Mouse (Mus musculus) E14TG2a.4 (cell line): ENCODE measurements around the gene Actr3.
A peak's percentile ranks its signal among the peaks of the same experiment; 100 is the strongest.

Experiments used
- H3K27me3 ChIP-seq: 2 replicates; pipeline ENCODE4 v1.6.1; 2014; ENCODE audit warnings: low read length, control low read depth; ENCODE audit not compliant: insufficient read depth
- H3K36me3 ChIP-seq: 2 replicates; pipeline ENCODE4 v1.6.1; 2014; ENCODE audit warnings: low read length, control low read depth; ENCODE audit not compliant: insufficient read depth
- H3K4me1 ChIP-seq: replicated peaks from 2 replicates; pipeline ENCODE4 v1.6.1; 2014; ENCODE audit warnings: low read depth, low read length, control low read depth
- H3K4me3 ChIP-seq: replicated peaks from 2 replicates; pipeline ENCODE4 v1.5.1; 2014; ENCODE audit warnings: mild to moderate bottlenecking, low read length
- H3K9me3 ChIP-seq: 2 replicates; pipeline ENCODE4 v1.6.1; 2014; ENCODE audit warnings: low read length, control low read depth
- CTCF ChIP-seq: conservative IDR thresholded peaks from 2 replicates; pipeline ENCODE4 v1.5.1; 2014; ENCODE audit warnings: low read length
- NANOG ChIP-seq: IDR thresholded peaks from 2 replicates; pipeline ENCODE4 v1.6.1; 2014; ENCODE audit warnings: borderline replicate concordance, low read length, mixed read lengths
- POU5F1 ChIP-seq: IDR thresholded peaks from 2 replicates; pipeline ENCODE4 v1.6.1; 2014; ENCODE audit warnings: low read length, borderline replicate concordance

The Actr3 gene

DNA sequence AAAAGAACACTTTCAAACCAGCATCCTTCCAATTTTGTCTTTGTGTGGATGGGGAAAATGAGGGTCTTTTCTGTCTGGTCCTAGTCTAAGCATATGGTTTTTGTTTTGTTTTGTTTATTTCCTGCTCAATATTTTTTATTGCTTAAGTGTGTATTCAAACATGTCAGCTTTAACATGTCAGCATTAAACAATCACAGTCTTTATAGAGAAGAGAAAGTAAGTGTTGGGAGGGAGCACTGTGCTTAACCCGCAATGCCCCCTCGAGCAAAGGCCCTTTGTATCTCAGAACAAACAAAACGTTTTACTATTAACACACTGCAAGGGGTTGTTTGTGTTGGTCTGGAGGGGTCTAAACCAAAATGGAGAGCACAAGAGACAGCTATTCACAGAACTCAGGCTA is 47.2 kb downstream of the Actr3 start:
- H3K36me3 ChIP-seq: peaks cover 12% of the 10 kb centered on the region
- no peak overlapping the region for H3K4me3 ChIP-seq
- H3K9me3 ChIP-seq: no peaks in the 10 kb centered on the region
- no peaks in the 10 kb centered on the region for H3K27me3 ChIP-seq
- no peaks in the 10 kb centered on the region for H3K4me1 ChIP-seq
- TF ChIP-seq NANOG (no peak), POU5F1 (no peak), CTCF (no peak)

DNA sequence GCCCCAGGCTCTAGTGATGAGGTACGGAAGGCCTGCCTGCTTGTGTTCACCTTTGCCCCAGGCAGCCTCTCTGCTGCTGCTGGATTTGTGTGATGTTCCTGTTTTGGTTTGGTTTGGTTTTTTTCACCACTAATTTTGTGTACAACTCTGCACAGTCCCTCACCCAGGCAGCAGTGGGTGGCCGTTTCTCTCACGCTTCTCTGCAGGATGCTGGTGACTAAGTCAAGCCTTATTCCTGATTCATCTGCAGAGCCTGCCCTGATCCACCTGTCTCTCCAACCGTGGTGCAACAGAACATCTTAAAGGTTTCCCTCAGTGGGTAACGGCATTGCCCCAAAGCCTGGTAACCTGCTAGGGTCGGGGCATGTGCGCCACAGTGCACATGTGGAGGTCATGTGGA is 49.3 kb downstream of the Actr3 start:
- Histone ChIP-seq H3K4me1 (no peaks in the 10 kb centered on the region), H3K36me3 (no peaks in the 10 kb centered on the region), H3K4me3 (no peak overlapping the region), H3K27me3 (no peaks in the 10 kb centered on the region), H3K9me3 (no peaks in the 10 kb centered on the region)
- TF ChIP-seq POU5F1: no peak
- TF ChIP-seq CTCF: no peak
- TF ChIP-seq NANOG: no peak

DNA sequence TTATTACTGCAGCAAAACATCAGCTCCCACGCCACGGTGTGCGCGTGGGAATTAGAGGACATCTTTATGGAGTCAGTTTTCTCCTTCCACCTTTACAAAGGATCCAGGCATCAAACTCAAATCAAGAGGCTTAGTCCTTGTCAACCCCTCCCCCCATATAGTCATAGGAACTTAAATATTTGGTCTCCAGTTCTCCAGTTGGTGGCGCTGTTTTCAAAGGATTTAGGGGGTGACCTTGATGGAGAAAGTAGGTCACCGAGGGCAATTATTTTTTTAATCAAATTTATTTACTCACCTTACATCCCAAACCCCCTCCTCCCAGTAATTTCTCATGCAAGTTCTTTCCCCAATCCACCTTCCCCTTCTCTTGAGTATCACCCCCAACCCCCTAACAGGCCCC is 52.9 kb downstream of the Actr3 start:
- TF ChIP-seq CTCF: peak; percentile 31
- no peak for TF ChIP-seq NANOG
- no peak for TF ChIP-seq POU5F1
- Histone ChIP-seq H3K4me1 (no peaks in the 10 kb centered on the region), H3K27me3 (no peaks in the 10 kb centered on the region), H3K4me3 (no peak overlapping the region), H3K36me3 (no peaks in the 10 kb centered on the region), H3K9me3 (no peaks in the 10 kb centered on the region)

- Histone ChIP-seq H3K9me3 (peaks cover 8% of the 10 kb centered on the region; the same call in 1 of the 2 replicates), H3K27me3 (no peaks in the 10 kb centered on the region), H3K36me3 (no peaks in the 10 kb centered on the region), H3K4me3 (no peak overlapping the region), H3K4me1 (no peaks in the 10 kb centered on the region)
- TF ChIP-seq POU5F1 (no peak), CTCF (no peak), NANOG (no peak)
Measured at GRCm38 (mm10) chr1:125378889-125379288, 56.6 kb downstream of the Actr3 start.

GRCm38 (mm10) chr1:125372855-125373254 is 62.7 kb downstream of the Actr3 start:
- Histone ChIP-seq H3K36me3 (no peaks in the 10 kb centered on the region), H3K4me1 (no peaks in the 10 kb centered on the region), H3K9me3 (peaks cover 8% of the 10 kb centered on the region; the same call in 1 of the 2 replicates), H3K4me3 (no peak overlapping the region), H3K27me3 (no peaks in the 10 kb centered on the region)
- TF ChIP-seq CTCF (no peak), POU5F1 (no peak), NANOG (no peak)

- Histone ChIP-seq H3K36me3 (no peaks in the 10 kb centered on the region), H3K4me1 (no peaks in the 10 kb centered on the region), H3K9me3 (no peaks in the 10 kb centered on the region), H3K27me3 (no peaks in the 10 kb centered on the region), H3K4me3 (no peak overlapping the region)
- no peak for TF ChIP-seq POU5F1
- peak; percentile 77 for TF ChIP-seq CTCF
- TF ChIP-seq NANOG: no peak
Measured at GRCm38 (mm10) chr1:125370779-125371178, 64.7 kb downstream of the Actr3 start.

DNA sequence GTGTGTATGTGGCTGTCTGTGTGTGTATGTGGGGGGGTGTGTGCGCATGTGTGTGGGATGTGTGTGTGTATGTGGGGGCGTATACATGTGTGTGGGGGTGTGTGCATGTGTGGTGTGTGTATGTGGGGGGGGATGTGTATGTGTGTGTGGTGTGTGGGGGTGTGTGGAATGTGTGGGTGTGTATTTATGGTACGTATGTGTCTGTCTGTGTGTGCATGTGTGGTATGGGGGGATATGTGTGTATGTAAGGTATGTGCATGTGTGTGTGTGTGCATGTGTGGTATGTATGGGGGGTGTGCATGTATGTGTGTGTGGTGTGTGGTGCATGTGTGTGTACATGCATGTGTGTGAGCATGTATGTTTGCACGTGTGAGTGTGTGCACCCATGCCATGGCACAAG is 70.0 kb downstream of the Actr3 start:
- H3K4me3 ChIP-seq: no peak overlapping the region
- no peaks in the 10 kb centered on the region for H3K36me3 ChIP-seq
- TF ChIP-seq POU5F1: no peak
- no peaks in the 10 kb centered on the region for H3K4me1 ChIP-seq
- no peaks in the 10 kb centered on the region for H3K27me3 ChIP-seq
- H3K9me3 ChIP-seq: peaks cover 4% of the 10 kb centered on the region

DNA sequence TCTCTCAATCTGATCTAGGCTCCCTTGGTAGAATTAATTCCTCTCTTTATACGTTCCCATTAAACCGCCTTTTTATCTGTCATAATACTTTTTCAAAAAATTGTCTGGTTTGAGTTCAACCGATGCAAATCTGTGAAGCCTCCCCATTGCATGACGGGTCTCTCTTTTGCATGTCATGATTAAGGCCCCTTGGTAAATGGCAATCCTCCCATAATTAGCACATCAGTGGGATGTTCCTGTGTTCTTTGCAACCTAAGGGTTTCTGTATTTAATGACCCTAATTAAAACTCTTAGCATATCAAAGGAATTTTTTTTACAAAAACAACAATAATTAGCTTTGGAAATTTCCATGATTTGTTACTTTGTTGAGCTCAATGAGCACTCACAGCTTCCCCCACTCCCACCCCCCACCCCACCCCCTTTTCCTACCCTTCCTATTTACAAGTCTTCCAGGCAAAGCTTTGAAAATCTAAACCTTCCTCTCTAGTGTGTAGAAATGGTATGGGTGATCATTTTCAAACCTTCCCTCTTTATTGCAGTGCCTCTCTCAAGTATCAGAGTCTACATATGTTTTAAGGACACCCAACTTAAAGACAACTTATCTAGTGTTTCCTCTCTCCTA is 84.0 kb downstream of the Actr3 start:
- peaks cover 43% of the 10 kb centered on the region for H3K9me3 ChIP-seq
- H3K4me1 ChIP-seq: no peaks in the 10 kb centered on the region
- no peaks in the 10 kb centered on the region for H3K36me3 ChIP-seq
- no peaks in the 10 kb centered on the region for H3K27me3 ChIP-seq
- no peak overlapping the region for H3K4me3 ChIP-seq
- TF ChIP-seq NANOG: no peak

DNA sequence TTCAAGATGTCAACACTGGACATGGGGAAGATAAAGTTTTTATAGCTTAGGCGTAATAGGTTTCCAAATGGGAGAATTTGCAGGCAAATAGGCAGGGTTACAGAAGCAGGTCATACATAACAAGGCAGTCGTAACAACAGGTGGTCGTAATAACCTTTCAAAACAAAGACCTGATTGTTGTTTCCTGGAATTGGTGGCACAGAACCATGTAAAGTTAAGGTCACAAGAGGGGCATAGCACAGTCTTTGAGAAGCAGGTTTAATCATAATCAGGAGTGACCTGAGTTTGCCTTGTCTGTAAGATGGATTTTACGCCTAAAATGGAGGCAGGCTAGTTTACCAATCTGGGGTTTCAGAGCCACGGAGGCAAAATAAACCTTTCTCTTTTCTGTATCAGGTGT is 84.7 kb downstream of the Actr3 start:
- H3K9me3 ChIP-seq: peaks cover 45% of the 10 kb centered on the region
- no peaks in the 10 kb centered on the region for H3K36me3 ChIP-seq
- H3K4me1 ChIP-seq: no peaks in the 10 kb centered on the region
- H3K27me3 ChIP-seq: no peaks in the 10 kb centered on the region
- H3K4me3 ChIP-seq: no peak overlapping the region
- TF ChIP-seq CTCF (no peak), NANOG (no peak)
